19 mouse cellular contexts compared by ENCODE assay signal in genomic region chr6:113923249-113923648, GRCm38 (mm10).
DNase-seq lines count a peak whose midpoint lies in the region; ATAC-seq and TF ChIP-seq lines count a peak whose summit lies in the region.
"Had no signal": no experiment of that assay in that cellular context is flagged by ENCODE, and none has a peak within 500 bp of the region (broad histone marks: within the 10 kb centered on the region; RNA-seq: fewer than 3 reads in every experiment).

No protein-coding gene starts in this region.

- no peak overlapping the region for H3K9ac ChIP-seq in forebrain, postnatal 0 days
- H3K9ac ChIP-seq in forebrain, embryonic 13.5 days: no peak overlapping the region
- H3K9ac ChIP-seq: hindbrain, embryonic 13.5 days; intestine, embryonic 15.5 days had no signal

- H3K4me2 ChIP-seq in forebrain, postnatal 0 days (ENCODE audit: low read depth): no peak overlapping the region
- H3K4me2 ChIP-seq in forebrain, embryonic 13.5 days: no peak overlapping the region
- H3K4me2 ChIP-seq: hindbrain, embryonic 13.5 days; intestine, embryonic 15.5 days had no signal

- peak overlapping the region; percentile 36; the same call in 1 of the 2 replicates for H3K27ac ChIP-seq in forebrain, postnatal 0 days (ENCODE audit: low read depth, low read length)
- no peak overlapping the region; the same call in 1 of the 2 replicates for H3K27ac ChIP-seq in forebrain, embryonic 13.5 days
- peak overlapping the region; percentile 18; the same call in 1 of the 2 replicates for H3K27ac ChIP-seq in left cerebral cortex, adult 2 months
- H3K27ac ChIP-seq: embryonic facial prominence, embryonic 10.5 days; heart, embryonic 10.5 days; hindbrain, embryonic 13.5 days; intestine, embryonic 15.5 days had no signal

- peak; percentile 90 for ATAC-seq in forebrain, postnatal 0 days
- ATAC-seq in forebrain, embryonic 13.5 days: no peak
- ATAC-seq: intestine, embryonic 15.5 days had no signal

- H3K27me3 ChIP-seq in forebrain, postnatal 0 days (ENCODE audit: insufficient read depth, low read length): no peaks in the 10 kb centered on the region
- no peaks in the 10 kb centered on the region for H3K27me3 ChIP-seq in forebrain, embryonic 13.5 days
- H3K27me3 ChIP-seq: hindbrain, embryonic 13.5 days; intestine, embryonic 15.5 days had no signal

- TF ChIP-seq CTCF in forebrain, postnatal 0 days (IDR thresholded peaks at IDR 0.05; ENCODE audit: low read depth): no peak
- TF ChIP-seq CTCF in left cerebral cortex, adult 2 months (IDR thresholded peaks at IDR 0.05): no peak
- no peak for TF ChIP-seq CTCF in brain, embryonic 14.5 days (IDR thresholded peaks at IDR 0.05; ENCODE audit: borderline replicate concordance, extremely low read depth, insufficient read depth, insufficient read length)

- intact Hi-C loops in left cerebral cortex, adult 2 months (cut with DNase I): no loop called here

- H3K4me3 ChIP-seq in forebrain, postnatal 0 days (ENCODE audit: low read depth, low read length): no peak overlapping the region
- H3K4me3 ChIP-seq in forebrain, embryonic 13.5 days: no peak overlapping the region
- H3K4me3 ChIP-seq in left cerebral cortex, adult 2 months: no peak overlapping the region
- H3K4me3 ChIP-seq: embryonic facial prominence, embryonic 10.5 days; heart, embryonic 10.5 days; hindbrain, embryonic 13.5 days; intestine, embryonic 15.5 days had no signal

- peaks cover 5% of the 10 kb centered on the region for H3K4me1 ChIP-seq in forebrain, postnatal 0 days (ENCODE audit: insufficient read depth)
- H3K4me1 ChIP-seq in forebrain, embryonic 13.5 days: no peaks in the 10 kb centered on the region
- H3K4me1 ChIP-seq: embryonic facial prominence, embryonic 10.5 days; heart, embryonic 10.5 days; hindbrain, embryonic 13.5 days; intestine, embryonic 15.5 days had no signal

- DNase-seq in cerebellum, postnatal 14 days: peak; percentile 59 to 71
- DNase-seq in cerebellum, adult 11 months: no peak
- peak; percentile 81 for DNase-seq in forebrain, postnatal 0 days
- DNase-seq in left cerebral cortex, adult 2 months (ENCODE audit: extremely low spot score in 1 of 2, low spot score in 2 of 2): no peak
- no peak for DNase-seq in left cerebral cortex, adult 18-20 months (ENCODE audit: low spot score in 2 of 2)
- DNase-seq in brain, embryonic 14.5 days (ENCODE audit: low read depth): peak; percentile 59
- DNase-seq in thymus, adult 18-20 months: no peak
- DNase-seq: adrenal gland, postnatal 10 days; cerebellum, adult 8-10 months; cerebellum, postnatal 36 days; heart, adult 18-20 months; heart, postnatal 10 days; heart, postnatal 4 days; kidney, adult 18-20 months had no signal

- no peaks in the 10 kb centered on the region for H3K36me3 ChIP-seq in forebrain, postnatal 0 days (ENCODE audit: insufficient read depth)
- no peaks in the 10 kb centered on the region for H3K36me3 ChIP-seq in forebrain, embryonic 13.5 days (ENCODE audit: poor library complexity, severe bottlenecking)
- H3K36me3 ChIP-seq: embryonic facial prominence, embryonic 10.5 days; heart, embryonic 10.5 days; hindbrain, embryonic 13.5 days; intestine, embryonic 15.5 days had no signal

- no peaks in the 10 kb centered on the region for H3K9me3 ChIP-seq in forebrain, postnatal 0 days (ENCODE audit: low read length)
- no peaks in the 10 kb centered on the region for H3K9me3 ChIP-seq in forebrain, embryonic 13.5 days (replicated peaks)
- H3K9me3 ChIP-seq: embryonic facial prominence, embryonic 10.5 days; heart, embryonic 10.5 days; hindbrain, embryonic 13.5 days; intestine, embryonic 15.5 days had no signal

- 44% methylated on average over 4 of the region's 4 CpGs for WGBS in forebrain, postnatal 0 days
- 83% methylated on average over 4 of the region's 4 CpGs for WGBS in forebrain, embryonic 13.5 days

- no peak for TF ChIP-seq POLR2A in brain, embryonic 14.5 days (IDR thresholded peaks at IDR 0.05; ENCODE audit: borderline replicate concordance, extremely low read depth, insufficient read depth, insufficient read length, poor library complexity, severe bottlenecking)

Comparison
In these comparisons a context has a peak if more than half of its experiments do, and no peak if none do; other contexts are left out.
1. DNase-seq: peak in cerebellum, postnatal 14 days (2 of 2), forebrain, postnatal 0 days (single experiment) and brain, embryonic 14.5 days (single experiment); none in cerebellum, adult 11 months (single experiment), left cerebral cortex, adult 2 months (0 of 2), left cerebral cortex, adult 18-20 months (0 of 2) and thymus, adult 18-20 months (0 of 2).